Mouse (Mus musculus): ENCODE data around the gene Ap2b1.

DNA sequence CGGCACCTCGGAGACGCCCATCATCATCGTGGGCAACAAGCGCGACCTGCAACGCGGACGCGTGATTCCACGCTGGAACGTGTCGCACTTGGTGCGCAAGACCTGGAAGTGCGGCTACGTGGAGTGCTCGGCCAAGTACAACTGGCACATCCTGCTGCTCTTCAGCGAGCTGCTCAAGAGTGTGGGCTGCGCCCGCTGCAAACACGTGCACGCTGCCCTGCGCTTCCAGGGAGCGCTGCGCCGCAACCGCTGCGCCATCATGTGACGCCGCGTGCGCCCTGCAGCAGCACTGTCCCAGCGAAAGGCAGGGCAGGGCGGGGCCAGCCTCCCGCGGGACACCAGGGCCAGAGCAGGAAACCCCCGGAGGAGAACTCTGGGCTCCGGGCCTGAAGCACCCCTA, 119.7 kb downstream of the Ap2b1 start:
- TF ChIP-seq CTCF (IDR thresholded peaks at IDR 0.05; ENCODE audit: low read depth) (peak; percentile 40), EP300 (IDR thresholded peaks at IDR 0.05; ENCODE audit: low read depth) (no peak)

Measured in heart, postnatal 0 days (tissue).